1 mouse cellular context compared by ENCODE assay signal in the genomic region with DNA sequence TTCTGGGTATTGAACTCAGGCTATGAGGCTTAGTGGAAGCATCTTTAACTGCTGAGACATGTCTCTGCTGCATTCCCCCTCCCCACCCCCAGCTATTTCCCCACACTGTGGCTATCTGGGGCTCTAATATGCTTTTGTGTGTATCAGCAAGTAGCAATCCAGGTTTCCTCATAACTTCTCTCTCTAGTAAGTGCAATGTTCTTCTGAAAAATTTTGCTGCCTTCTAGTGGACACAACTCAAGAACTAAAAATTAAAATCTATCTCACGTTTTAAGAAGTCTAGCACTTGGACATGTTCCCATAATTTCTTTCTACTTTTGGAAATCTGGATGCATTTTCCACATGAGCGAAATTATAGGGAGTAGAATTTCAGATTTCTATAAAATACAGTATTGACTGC.
TF ChIP-seq lines count a peak whose summit lies in the region.

No protein-coding gene starts in this region.

TF ChIP-seq in CH12.LX, 34 proteins besides CTCF, POLR2A, EP300 and RAD21 (continued from another document):
- TF ChIP-seq KAT2A (IDR thresholded peaks at IDR 0.05; ENCODE audit: insufficient replicate concordance, low read length) (no peak), HCFC1 (IDR thresholded peaks at IDR 0.05; ENCODE audit: low read depth, low read length) (no peak), CHD1 (IDR thresholded peaks at IDR 0.05; ENCODE audit: low read depth, low read length) (no peak)
